Mouse (Mus musculus) layer of hippocampus, postnatal 25 days (tissue): ENCODE results near the gene Cideb. TPM values are rescaled to one million over a fixed set of nuclear protein-coding genes. Genes with fewer than 3 reads are reported as not detected.

ENCODE experiments used
- DNase-seq, 2 experiments: peaks; one replicate each; pipeline ENCODE4 v3.0.0; 2022; ENCODE audit warnings: mixed read lengths in 2 of 2, low spot score in 1 of 2; ENCODE audit errors: extremely low spot score in 1 of 2
- total RNA-seq, 2 experiments: library from RNA; stranded (reverse); gene quantifications; 2 replicates each; pipeline ENCODE4 v1.2.3; 2021

Cideb gene
- total RNA-seq: 1 to 10 TPM; 1.4 to 2.1 TPM

GRCm38 (mm10) chr14:55758363-55758784 lies at the start of gene Cideb:
Gene Cideb, minus strand, starts transcription at chr14:55758458.
- peak in 1 of 2 experiments; percentile 29 for DNase-seq

- DNase-seq: no peak
These were observed 37.3 kb upstream of the Cideb start for GRCm38 (mm10) chr14:55795380-55796163.

- DNase-seq: no peak
These were observed 35.7 kb upstream of the Cideb start for GRCm38 (mm10) chr14:55793946-55794345.

GRCm38 (mm10) chr14:55793461-55793860 lies 35.2 kb upstream of the Cideb start:
- DNase-seq: no peak

- peak in 1 of 2 experiments; percentile 1 for DNase-seq
These were observed 30.2 kb upstream of the Cideb start, which contains the start of gene Ripk3 for GRCm38 (mm10) chr14:55788256-55789050. Gene Ripk3, minus strand, starts transcription at chr14:55788865.

- peak in 1 of 2 experiments; percentile 4 for DNase-seq
These were observed 29.5 kb upstream of the Cideb start for GRCm38 (mm10) chr14:55787731-55788130.

GRCm38 (mm10) chr14:55785195-55785594 lies 26.9 kb upstream of the Cideb start:
- peak in 1 of 2 experiments; percentile 5 for DNase-seq

- DNase-seq: peak in 1 of 2 experiments; percentile 4
These were observed 25.6 kb upstream of the Cideb start, which contains the start of gene Adcy4 for GRCm38 (mm10) chr14:55783958-55784235. Gene Adcy4, minus strand, starts transcription at chr14:55784095.

GRCm38 (mm10) chr14:55783171-55783957 lies 25.1 kb upstream of the Cideb start:
- DNase-seq: peak in 1 of 2 experiments; percentile 6

GRCm38 (mm10) chr14:55782361-55782960 lies 24.2 kb upstream of the Cideb start:
- DNase-seq: peak in 1 of 2 experiments; percentile 2

GRCm38 (mm10) chr14:55781310-55781709 lies 23.1 kb upstream of the Cideb start:
- peak; percentile 21 to 47 for DNase-seq

GRCm38 (mm10) chr14:55780736-55781135 lies 22.5 kb upstream of the Cideb start:
- peak in 1 of 2 experiments; percentile 3 for DNase-seq

GRCm38 (mm10) chr14:55779656-55780055 lies 21.4 kb upstream of the Cideb start:
- no peak for DNase-seq

- DNase-seq: no peak
These were observed 20.4 kb upstream of the Cideb start for GRCm38 (mm10) chr14:55778686-55779085.

- no peak for DNase-seq
These were observed 19.5 kb upstream of the Cideb start for GRCm38 (mm10) chr14:55777806-55778205.

- no peak for DNase-seq
These were observed 18.9 kb upstream of the Cideb start for GRCm38 (mm10) chr14:55777176-55777575.

GRCm38 (mm10) chr14:55776711-55777110 lies 18.5 kb upstream of the Cideb start:
- no peak for DNase-seq

- DNase-seq: no peak
These were observed 10.9 kb upstream of the Cideb start for GRCm38 (mm10) chr14:55769087-55769703.

- DNase-seq: no peak
These were observed 10.3 kb upstream of the Cideb start for GRCm38 (mm10) chr14:55768555-55768954.
